In the genomic region with DNA sequence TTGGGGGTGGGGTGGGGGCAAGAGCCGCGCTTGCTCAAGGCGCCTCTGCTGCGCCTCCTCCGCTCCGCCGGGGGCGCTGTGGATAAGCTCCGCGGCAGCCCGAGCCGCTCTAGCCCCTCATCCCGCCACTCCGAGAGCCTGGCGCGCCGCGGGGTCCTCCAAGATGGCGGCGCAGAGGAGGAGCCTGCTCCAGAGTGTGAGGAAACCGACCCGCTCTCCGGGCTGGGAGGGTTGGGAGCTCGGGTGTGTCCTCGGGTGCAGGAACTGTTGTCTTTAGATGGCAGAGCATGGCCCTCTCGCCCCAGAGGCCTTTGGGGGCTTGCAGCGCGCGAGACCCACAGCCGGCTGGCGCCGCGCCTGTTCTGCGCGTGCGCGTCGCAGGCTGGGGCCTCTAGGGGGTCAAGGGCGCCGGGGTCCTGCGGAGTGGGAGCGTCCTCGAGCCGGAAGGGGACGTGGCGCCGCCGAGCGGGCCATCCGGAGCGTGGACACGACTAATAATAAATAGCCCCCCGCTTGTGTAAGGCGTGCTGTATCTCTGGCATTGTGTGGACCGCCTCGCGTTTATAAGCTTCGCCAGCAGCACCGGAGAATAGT, we compare ENCODE assay signal across 8 mouse cellular contexts. TPM values are rescaled to one million over a fixed set of nuclear protein-coding genes. Genes with fewer than 3 reads are reported as not detected.
A peak's percentile ranks its signal among the peaks of the same experiment; 100 is the strongest.
DNase-seq lines count a peak whose midpoint lies in the region; ATAC-seq and TF ChIP-seq lines count a peak whose summit lies in the region.

Tab1 (plus strand) TSS at position 135 of the 594 bp plus-strand sequence.

- intact Hi-C loops in heart, postnatal 10 days (cut with DNase I): no loop called here

- peak within 1 kb of the TSS; percentile 90 for H3K4me3 ChIP-seq in E14TG2a.4 (replicated peaks; ENCODE audit: low read length)
- H3K4me3 ChIP-seq in forebrain, embryonic 13.5 days: peak within 1 kb of the TSS; percentile 77
- peak within 1 kb of the TSS; percentile 94 for H3K4me3 ChIP-seq in liver, postnatal 0 days (ENCODE audit: low read depth, low read length)
- peak within 1 kb of the TSS; percentile 70 for H3K4me3 ChIP-seq in neural tube, embryonic 14.5 days (ENCODE audit: low read depth, low read length)

- H3K4me1 ChIP-seq in E14TG2a.4 (replicated peaks; ENCODE audit: low read depth, low read length): peaks cover 87% of the 10 kb centered on the region
- H3K4me1 ChIP-seq in forebrain, embryonic 13.5 days: peaks cover 24% of the 10 kb centered on the region
- H3K4me1 ChIP-seq in liver, postnatal 0 days (ENCODE audit: insufficient read depth): peaks cover 66% of the 10 kb centered on the region
- H3K4me1 ChIP-seq in neural tube, embryonic 14.5 days (ENCODE audit: control insufficient read depth, insufficient read depth, low read length): 0 out of 2 replicates have a peak, but pooled peaks cover 10% of the 10 kb centered on the region

- TF ChIP-seq CTCF in E14TG2a.4 (conservative IDR thresholded peaks at IDR 0.05; ENCODE audit: low read length): no peak
- TF ChIP-seq CTCF in liver, postnatal 0 days (IDR thresholded peaks at IDR 0.05; ENCODE audit: low read depth): peak; percentile 85

- peaks cover 27% of the 10 kb centered on the region for H3K36me3 ChIP-seq in E14TG2a.4 (ENCODE audit: insufficient read depth, low read length)
- H3K36me3 ChIP-seq in forebrain, embryonic 13.5 days (ENCODE audit: poor library complexity, severe bottlenecking): peaks cover 14% of the 10 kb centered on the region
- H3K36me3 ChIP-seq in liver, postnatal 0 days (replicated peaks; ENCODE audit: insufficient read depth, low read length): peaks cover 4% of the 10 kb centered on the region
- H3K36me3 ChIP-seq in neural tube, embryonic 14.5 days (ENCODE audit: control insufficient read depth, insufficient read depth, low read length): no peaks in the 10 kb centered on the region

- H3K9me3 ChIP-seq in E14TG2a.4 (ENCODE audit: low read length): no peaks in the 10 kb centered on the region
- H3K9me3 ChIP-seq in forebrain, embryonic 13.5 days (replicated peaks): no peaks in the 10 kb centered on the region
- no peaks in the 10 kb centered on the region for H3K9me3 ChIP-seq in liver, postnatal 0 days (ENCODE audit: low read length)
- H3K9me3 ChIP-seq in neural tube, embryonic 14.5 days (ENCODE audit: control insufficient read depth, low read length): no peaks in the 10 kb centered on the region

- ATAC-seq in forebrain, embryonic 13.5 days: peak; percentile 96
- peak; percentile 91 for ATAC-seq in liver, postnatal 0 days
- peak; percentile 96 for ATAC-seq in neural tube, embryonic 14.5 days (ENCODE audit: low read depth)

- H3K27me3 ChIP-seq in E14TG2a.4 (ENCODE audit: insufficient read depth, low read length): no peaks in the 10 kb centered on the region
- no peaks in the 10 kb centered on the region for H3K27me3 ChIP-seq in forebrain, embryonic 13.5 days
- H3K27me3 ChIP-seq in liver, postnatal 0 days (ENCODE audit: insufficient read depth, low read length): no peaks in the 10 kb centered on the region
- H3K27me3 ChIP-seq in neural tube, embryonic 14.5 days (ENCODE audit: control insufficient read depth, insufficient read depth, low read length): no peaks in the 10 kb centered on the region

- WGBS in forebrain, embryonic 13.5 days: under 1% methylated on average over 58 of the region's 59 CpGs
- WGBS in large intestine, adult 2 months: under 1% methylated on average over 59 of the region's 59 CpGs
- 0% methylated on average over 56 of the region's 59 CpGs for WGBS in liver, postnatal 0 days (ENCODE audit: insufficient replicate concordance)
- 1% methylated on average over 58 of the region's 59 CpGs for WGBS in neural tube, embryonic 14.5 days

- peak within 1 kb of the TSS; percentile 97 for H3K27ac ChIP-seq in forebrain, embryonic 13.5 days
- H3K27ac ChIP-seq in liver, postnatal 0 days (ENCODE audit: low read depth): peak within 1 kb of the TSS; percentile 99
- H3K27ac ChIP-seq in neural tube, embryonic 14.5 days (ENCODE audit: low read depth, low read length): peak within 1 kb of the TSS; percentile 98

- peak within 1 kb of the TSS; percentile 87 for H3K9ac ChIP-seq in forebrain, embryonic 13.5 days
- H3K9ac ChIP-seq in liver, postnatal 0 days (replicated peaks): peak within 1 kb of the TSS; percentile 93
- peak within 1 kb of the TSS; percentile 85 for H3K9ac ChIP-seq in neural tube, embryonic 14.5 days (replicated peaks; ENCODE audit: low read depth, low read length)

- DNase-seq in c-Kit-positive CD71-positive TER-119-positive erythroid progenitor cells, embryonic 14.5 days (ENCODE audit: low spot score): peak; percentile 87
- peak; percentile 95 for DNase-seq in heart, postnatal 10 days
- peak; percentile 62 for DNase-seq in large intestine, adult 2 months (ENCODE audit: low read depth, low spot score)
- peak; percentile 94 for DNase-seq in liver, postnatal 0 days
- DNase-seq in testis, postnatal 10 days (ENCODE audit: low spot score): peak; percentile 95

- H3K4me2 ChIP-seq in forebrain, embryonic 13.5 days: peak within 1 kb of the TSS; percentile 93
- H3K4me2 ChIP-seq in liver, postnatal 0 days (ENCODE audit: low read depth, low read length): peak within 1 kb of the TSS; percentile 83
- H3K4me2 ChIP-seq in neural tube, embryonic 14.5 days (ENCODE audit: low read depth, low read length): peak within 1 kb of the TSS; percentile 51

- TF ChIP-seq EP300 in liver, postnatal 0 days (IDR thresholded peaks at IDR 0.05; ENCODE audit: low read depth): peak; percentile 67; the same call in 1 of the 2 replicates

RNA-seq across cellular contexts. Expression of gene Tab1, which starts in this region (rescaled TPM):
- 36.6 and 42.4 TPM in 2 replicates for polyA plus RNA-seq in forebrain, embryonic 13.5 days (2015; fragmentation: Nextera tagmentation; extraction: Ambion mirVana)
- total RNA-seq in heart, postnatal 10 days (2021): 10 to 100 TPM; 33.3 to 34.3 TPM
- polyA plus RNA-seq in large intestine, adult 2 months (2012; rRNA removed): 26.9 and 29.4 TPM in 2 replicates
- 7.0 and 7.5 TPM in 2 replicates for polyA plus RNA-seq in liver, postnatal 0 days (2015; fragmentation: Nextera tagmentation; extraction: Ambion mirVana)
- polyA plus RNA-seq in neural tube, embryonic 14.5 days (2014; fragmentation: Nextera tagmentation; extraction: Ambion mirVana): 30.1 and 36.6 TPM in 2 replicates

Comparison
In these comparisons a context has a peak if more than half of its experiments do, and no peak if none do; other contexts are left out.
1. Peak in every context shown above with its lines: DNase-seq, ATAC-seq, H3K4me3 ChIP-seq and H3K27ac ChIP-seq.